Mouse (Mus musculus) olfactory bulb, adult 2 months (tissue): ENCODE data around the gene Rab12.

Experiments used
- CTCF ChIP-seq: fragments of 200-500 bp; IDR thresholded peaks from 2 replicates; pipeline ENCODE4 v1.5.1; 2012; ENCODE audit warnings: low read depth, mild to moderate bottlenecking, low read length, moderate library complexity; ENCODE audit not compliant: insufficient read depth
- POLR2A ChIP-seq: fragments of 200-500 bp; IDR thresholded peaks from 2 replicates; pipeline ENCODE4 v1.6.1; 2012; ENCODE audit warnings: mild to moderate bottlenecking, low read depth, low read length, moderate library complexity; ENCODE audit not compliant: insufficient read depth

DNA sequence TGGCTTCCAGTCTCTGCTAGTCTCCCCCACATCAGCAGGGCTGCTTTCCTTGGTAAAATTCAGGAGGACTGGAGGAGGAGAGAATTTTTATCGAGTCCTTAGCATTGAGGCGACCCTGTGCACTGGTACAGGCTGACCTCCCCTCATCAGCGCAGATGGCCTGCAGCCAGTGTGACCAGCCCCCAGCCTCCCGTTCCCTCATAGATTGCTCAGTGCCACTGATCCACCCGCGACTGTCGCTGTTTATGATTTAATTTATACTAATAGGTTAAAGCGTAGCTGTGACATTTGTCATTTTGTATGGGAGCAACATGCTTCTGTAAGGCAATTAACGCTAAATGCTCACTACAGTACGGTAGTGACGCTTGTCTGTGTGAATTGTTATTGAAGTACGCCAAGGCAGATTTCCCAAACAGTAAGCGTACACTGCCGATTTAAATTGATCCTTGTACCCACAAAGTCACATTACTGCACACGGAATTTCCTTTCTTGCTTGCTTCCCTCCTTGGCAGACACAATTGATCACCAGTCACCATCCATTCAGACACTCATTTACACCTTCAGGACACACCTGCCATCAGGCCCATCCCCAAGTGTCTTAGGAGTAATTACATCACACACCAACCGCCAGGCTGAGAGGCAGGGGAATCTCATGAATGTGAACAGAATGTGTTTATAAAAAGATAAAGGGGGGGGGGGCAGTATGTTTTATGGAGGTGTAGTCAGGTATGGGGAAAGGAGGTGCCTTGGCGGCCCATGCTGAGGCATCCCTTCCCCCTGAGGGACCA is 38.8 kb downstream of the Rab12 start:
- TF ChIP-seq CTCF (no peak), POLR2A (no peak)
